Mouse (Mus musculus) stomach, postnatal 0 days (tissue): Measurements from ENCODE around the gene Prn.

Source experiments
- CTCF ChIP-seq: IDR thresholded peaks from 2 replicates; pipeline ENCODE4 v1.5.1; 2016; ENCODE audit warnings: antibody characterized with exemption, low read depth, mild to moderate bottlenecking, moderate library complexity
- EP300 ChIP-seq: optimal IDR thresholded peaks from 2 replicates; pipeline ENCODE3; 2016; ENCODE audit warnings: antibody characterized with exemption

GRCm38 (mm10) chr2:131946351-131946750, 36.6 kb downstream of the Prn start:
- TF ChIP-seq CTCF (no peak), EP300 (no peak)
